Mouse (Mus musculus) spleen, postnatal 14 days (tissue): ENCODE results near the gene Ccdc189.

Experiments
- DNase-seq, 2 experiments: peaks; one replicate each; pipeline ENCODE4 v3.0.0; 2021 to 2022; ENCODE audit warnings: low spot score in 2 of 2

Gene Ccdc189

GRCm38 (mm10) chr7:127592575-127592974 is 4.2 kb upstream of the Ccdc189 start:
- no peak for DNase-seq

GRCm38 (mm10) chr7:127591108-127591507 is 2.7 kb upstream of the Ccdc189 start:
- no peak for DNase-seq

GRCm38 (mm10) chr7:127589637-127590036 is 1.2 kb upstream of the Ccdc189 start:
- no peak for DNase-seq

GRCm38 (mm10) chr7:127588901-127589300 is 506 bp upstream of the Ccdc189 start:
- no peak for DNase-seq

- no peak for DNase-seq
These were observed 1.2 kb downstream of the Ccdc189 start for GRCm38 (mm10) chr7:127587196-127587595.

GRCm38 (mm10) chr7:127586149-127586548 is 2.2 kb downstream of the Ccdc189 start:
- DNase-seq = peak in 1 of 2 experiments; percentile 23

GRCm38 (mm10) chr7:127585031-127585430 is 3.4 kb downstream of the Ccdc189 start:
- DNase-seq = no peak

GRCm38 (mm10) chr7:127583260-127583659 is 5.1 kb downstream of the Ccdc189 start:
- no peak for DNase-seq

GRCm38 (mm10) chr7:127574115-127574514 is 14.3 kb downstream of the Ccdc189 start:
- no peak for DNase-seq

- DNase-seq = no peak
These were observed 14.8 kb downstream of the Ccdc189 start for GRCm38 (mm10) chr7:127573503-127574008.

- DNase-seq = peak; percentile 73 to 77
These were observed 15.4 kb downstream of the Ccdc189 start, which contains the start of gene Phkg2 for GRCm38 (mm10) chr7:127572895-127573471. Phkg2 (plus strand) TSS chr7:127573340.

- no peak for DNase-seq
These were observed 23.8 kb downstream of the Ccdc189 start for GRCm38 (mm10) chr7:127564381-127565150.

- DNase-seq = no peak
These were observed 27.0 kb downstream of the Ccdc189 start, which contains the start of gene Tmem265 for GRCm38 (mm10) chr7:127561340-127561858. Tmem265 (plus strand) TSS chr7:127561390.

- DNase-seq = no peak
These were observed 27.8 kb downstream of the Ccdc189 start for GRCm38 (mm10) chr7:127560580-127560979.

- DNase-seq = no peak
These were observed 36.8 kb downstream of the Ccdc189 start for GRCm38 (mm10) chr7:127551558-127551957.

GRCm38 (mm10) chr7:127549116-127549835 is 39.1 kb downstream of the Ccdc189 start:
- no peak for DNase-seq

- no peak for DNase-seq
These were observed 46.7 kb downstream of the Ccdc189 start for GRCm38 (mm10) chr7:127541671-127542070.
